Mouse (Mus musculus): ENCODE measurements around the gene Vcam1.

The Vcam1 gene

GRCm38 (mm10) chr3:116126508-116127190, 2.8 kb downstream of the Vcam1 start:
- no peak for DNase-seq (ENCODE audit: low spot score in 2 of 2)

DNA sequence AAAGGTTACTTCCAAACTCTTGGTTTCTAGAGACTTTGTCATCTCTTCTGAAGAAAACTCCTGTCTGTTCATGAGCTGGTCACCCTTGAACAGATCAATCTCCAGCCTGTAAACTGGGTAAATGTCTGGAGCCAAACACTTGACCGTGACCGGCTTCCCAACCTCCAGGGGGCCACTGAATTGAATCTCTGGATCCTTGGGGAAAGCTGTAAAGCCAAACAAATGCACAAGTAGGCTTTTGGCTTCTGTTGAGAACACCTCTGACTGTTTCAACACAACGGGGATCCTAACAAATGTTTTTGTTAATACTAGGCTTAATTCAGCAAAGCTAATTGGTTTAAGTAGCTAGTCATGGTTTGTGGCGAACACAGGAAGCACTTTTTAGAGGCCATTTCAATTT, 3.4 kb downstream of the Vcam1 start:
- no peak for DNase-seq (ENCODE audit: low spot score in 2 of 2)

DNA sequence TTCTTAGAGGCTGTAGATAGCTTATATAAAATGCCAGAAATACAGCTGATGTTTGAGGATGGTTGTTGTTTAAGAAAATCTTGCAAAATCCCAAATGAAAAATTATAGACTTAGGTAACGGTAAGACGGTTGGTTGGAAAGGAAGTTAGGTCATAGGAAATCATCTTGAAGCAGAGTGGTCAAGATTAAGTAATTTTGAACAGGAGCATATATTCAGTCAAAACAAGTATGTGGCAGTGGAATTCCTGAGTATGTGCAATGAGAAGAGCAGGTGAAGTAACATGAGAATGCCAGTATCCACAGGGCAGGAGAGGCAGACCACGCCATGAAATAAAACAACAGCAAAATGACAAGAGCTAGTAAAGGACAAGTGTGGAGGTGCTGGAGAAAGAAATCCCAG, 5.7 kb downstream of the Vcam1 start:
- DNase-seq (ENCODE audit: low spot score in 2 of 2): no peak

DNA sequence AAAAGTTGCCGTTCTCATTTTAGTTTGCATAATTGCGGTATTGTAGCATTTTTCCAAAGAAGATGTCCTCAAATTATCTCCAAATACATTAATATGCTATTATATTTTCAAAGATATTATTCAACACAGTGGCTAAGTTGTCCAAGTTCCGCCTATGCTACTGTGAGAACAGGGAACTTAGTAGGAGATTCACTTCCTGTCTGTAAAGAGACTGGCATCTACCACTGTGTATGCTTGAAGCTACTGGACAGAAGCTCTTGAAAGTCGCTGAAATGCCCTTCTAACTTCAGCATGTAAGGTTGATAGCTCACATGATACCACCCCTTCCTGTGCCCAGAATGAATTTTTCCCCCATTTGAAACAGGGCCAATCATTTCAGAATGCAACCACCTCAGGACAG, 6.8 kb downstream of the Vcam1 start:
- no peak for DNase-seq (ENCODE audit: low spot score in 2 of 2)

DNA sequence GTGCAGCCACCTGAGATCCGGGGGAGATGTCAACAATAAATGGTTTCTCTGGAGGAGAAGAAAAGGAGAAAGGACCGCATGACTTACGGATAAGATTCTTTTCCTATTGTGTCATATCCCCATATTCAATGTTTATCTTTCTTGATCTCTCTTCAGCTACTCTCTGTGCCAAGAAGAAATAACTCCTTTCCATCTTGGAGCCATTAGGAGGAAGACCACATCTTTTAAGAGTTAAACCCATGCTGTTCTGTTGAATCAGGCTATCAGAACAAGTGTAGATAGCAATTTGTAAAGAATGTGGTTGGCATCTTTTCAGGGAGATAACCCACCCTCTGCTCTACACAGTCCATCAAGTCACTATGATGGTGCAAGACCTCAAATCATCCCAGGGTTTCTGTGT, 8.5 kb downstream of the Vcam1 start:
- no peak for DNase-seq (ENCODE audit: low spot score in 2 of 2)

GRCm38 (mm10) chr3:116120391-116120790, 9.1 kb downstream of the Vcam1 start:
- DNase-seq (ENCODE audit: low spot score in 2 of 2): no peak

- DNase-seq (ENCODE audit: low spot score in 2 of 2): no peak
Measured at GRCm38 (mm10) chr3:116119162-116119561, 10.3 kb downstream of the Vcam1 start.

- DNase-seq (ENCODE audit: low spot score in 2 of 2): no peak
Measured at GRCm38 (mm10) chr3:116117046-116117445, 12.4 kb downstream of the Vcam1 start.

GRCm38 (mm10) chr3:116114249-116115188, 15.0 kb downstream of the Vcam1 start:
- peak in 1 of 2 experiments; percentile 28 for DNase-seq (ENCODE audit: low spot score in 2 of 2)

DNA sequence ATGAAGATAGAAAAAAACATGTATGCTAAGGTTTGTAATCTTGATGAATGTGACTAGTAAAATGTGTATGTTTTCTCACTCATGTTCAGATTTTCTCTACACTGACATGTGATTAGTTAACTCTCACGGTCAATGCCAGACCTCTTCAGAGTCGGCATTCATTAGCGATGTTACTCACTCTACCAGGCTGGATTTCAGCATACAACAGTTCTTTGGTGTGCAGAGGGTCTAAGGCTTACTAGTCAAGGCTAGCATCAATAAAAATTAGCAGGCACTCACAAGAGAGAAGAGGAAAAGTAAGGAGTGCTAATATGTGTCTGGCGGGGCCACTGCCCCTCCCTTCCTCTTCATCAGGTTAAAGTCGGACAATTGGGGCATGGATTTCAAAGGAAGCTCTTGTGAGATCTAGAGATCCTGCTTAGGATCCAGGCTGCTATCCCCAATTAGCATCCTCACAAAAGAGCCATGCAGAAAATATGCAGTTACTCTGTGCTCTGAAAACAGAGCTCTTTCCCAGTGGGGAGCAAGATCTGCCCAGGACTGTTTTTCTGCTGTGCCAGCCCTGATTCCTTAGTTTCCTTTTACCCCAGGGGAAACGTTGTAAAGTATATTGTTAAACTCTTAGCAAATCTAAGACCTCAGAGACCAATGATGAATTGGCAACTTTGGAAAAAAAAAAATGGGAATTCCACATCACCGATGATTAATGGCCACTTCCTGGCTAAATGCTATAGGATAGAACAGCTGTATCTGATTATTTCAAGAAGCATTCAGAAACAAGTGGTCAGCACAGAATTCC, 15.8 kb downstream of the Vcam1 start:
- no peak for DNase-seq (ENCODE audit: low spot score in 2 of 2)

- no peak for DNase-seq (ENCODE audit: low spot score in 2 of 2)
Measured at GRCm38 (mm10) chr3:116112816-116113405, 16.6 kb downstream of the Vcam1 start.

GRCm38 (mm10) chr3:116105713-116106112, 23.8 kb downstream of the Vcam1 start:
- no peak for DNase-seq (ENCODE audit: low spot score in 2 of 2)

DNA sequence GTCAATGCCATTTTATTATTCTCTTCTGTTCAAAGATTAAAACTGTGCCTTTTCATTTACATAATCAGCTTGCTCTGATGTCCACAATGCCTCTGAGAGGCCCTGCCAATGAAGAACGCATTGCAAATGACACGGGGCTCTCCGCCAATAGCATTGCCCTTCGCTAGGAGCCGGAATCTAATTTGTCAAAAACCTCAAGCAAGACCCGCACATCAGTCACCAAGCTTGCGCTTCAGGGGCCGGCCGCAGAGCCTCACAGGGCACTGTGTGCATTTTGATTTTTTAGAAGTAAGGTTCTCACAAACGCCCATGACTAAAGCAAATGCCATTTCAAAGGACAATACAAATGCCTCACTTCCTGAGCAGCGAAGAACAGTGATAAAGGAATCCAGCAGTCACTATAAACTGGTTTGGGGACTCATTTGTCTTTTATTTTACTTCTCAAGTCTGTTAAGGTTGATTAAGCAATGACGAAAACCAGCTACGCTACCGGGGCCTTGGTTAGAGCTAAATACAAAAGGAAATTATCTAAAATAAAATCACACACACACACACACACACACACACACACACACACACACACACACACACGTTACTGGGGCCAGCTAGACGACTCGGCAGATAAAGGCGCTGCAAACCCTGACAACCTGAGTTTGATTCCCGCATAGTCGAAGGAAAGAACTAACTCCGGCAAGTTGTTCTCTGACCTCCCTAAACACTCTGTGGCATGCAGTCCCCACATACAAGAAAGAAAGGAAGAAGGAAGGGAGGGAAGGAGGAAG, 24.4 kb downstream of the Vcam1 start:
- DNase-seq (ENCODE audit: low spot score in 2 of 2): no peak

DNA sequence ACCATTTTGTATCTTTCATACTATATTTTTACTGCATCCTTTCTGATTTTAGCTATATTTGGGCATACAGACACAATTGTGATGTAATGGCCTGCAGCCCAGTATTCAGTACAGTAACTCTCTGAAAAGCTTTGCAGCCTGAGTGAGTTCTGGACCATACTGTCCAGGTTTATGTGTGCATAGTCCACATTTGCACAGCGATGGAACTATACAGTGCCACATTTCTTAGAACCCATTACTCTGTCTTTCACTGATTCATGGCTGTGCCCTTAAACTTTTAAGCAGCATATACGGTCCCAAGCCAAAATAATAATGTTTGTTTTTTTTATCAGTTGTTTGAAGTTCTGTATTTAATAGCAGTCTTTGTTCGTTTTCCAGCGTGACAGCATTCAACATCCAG, 25.2 kb downstream of the Vcam1 start:
- no peak for DNase-seq (ENCODE audit: low spot score in 2 of 2)

GRCm38 (mm10) chr3:116100850-116101249, 28.6 kb downstream of the Vcam1 start:
- DNase-seq (ENCODE audit: low spot score in 2 of 2): no peak

GRCm38 (mm10) chr3:116095934-116096333, 33.6 kb downstream of the Vcam1 start:
- no peak for DNase-seq (ENCODE audit: low spot score in 2 of 2)

DNA sequence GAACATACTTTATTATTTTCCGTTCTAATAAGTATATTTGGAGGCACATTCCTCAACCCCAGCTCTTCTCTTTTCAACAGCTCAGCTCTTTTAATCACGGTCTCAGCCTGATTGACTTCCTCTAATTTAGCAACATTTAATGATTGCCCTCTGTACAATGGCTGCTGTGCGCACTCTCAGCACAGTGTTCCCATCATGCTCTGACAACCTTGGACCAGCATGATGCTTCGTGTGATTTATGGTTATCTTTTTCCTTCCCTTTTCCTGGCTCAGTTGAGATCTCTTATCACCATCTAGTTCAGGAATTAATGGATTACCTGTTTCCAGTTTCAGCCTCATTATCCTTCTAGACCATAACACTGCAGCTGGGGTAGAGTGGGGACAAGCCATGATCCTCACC, 34.2 kb downstream of the Vcam1 start:
- no peak for DNase-seq (ENCODE audit: low spot score in 2 of 2)

- DNase-seq (ENCODE audit: low spot score in 2 of 2): no peak
Measured at GRCm38 (mm10) chr3:116094886-116095285, 34.6 kb downstream of the Vcam1 start.

DNA sequence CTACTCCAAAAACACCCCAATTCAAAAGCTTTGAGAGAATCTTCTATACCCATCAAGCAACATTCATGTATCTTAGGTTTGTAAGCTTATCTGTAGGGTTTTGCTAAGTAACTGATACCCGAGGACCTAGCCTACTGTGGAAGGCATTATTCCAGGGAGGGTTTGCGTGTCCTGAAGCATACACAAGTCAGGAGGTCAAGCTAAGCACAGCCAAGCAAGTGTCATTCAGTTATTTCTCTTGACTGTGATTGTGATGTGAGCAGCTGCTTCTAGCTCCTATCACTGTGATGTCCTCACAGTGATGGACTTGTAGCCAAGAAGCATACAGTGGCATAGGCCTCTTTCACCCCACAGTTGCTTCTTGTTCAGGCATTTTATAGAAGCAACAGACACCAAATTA, 35.2 kb downstream of the Vcam1 start:
- DNase-seq (ENCODE audit: low spot score in 2 of 2): no peak

DNA sequence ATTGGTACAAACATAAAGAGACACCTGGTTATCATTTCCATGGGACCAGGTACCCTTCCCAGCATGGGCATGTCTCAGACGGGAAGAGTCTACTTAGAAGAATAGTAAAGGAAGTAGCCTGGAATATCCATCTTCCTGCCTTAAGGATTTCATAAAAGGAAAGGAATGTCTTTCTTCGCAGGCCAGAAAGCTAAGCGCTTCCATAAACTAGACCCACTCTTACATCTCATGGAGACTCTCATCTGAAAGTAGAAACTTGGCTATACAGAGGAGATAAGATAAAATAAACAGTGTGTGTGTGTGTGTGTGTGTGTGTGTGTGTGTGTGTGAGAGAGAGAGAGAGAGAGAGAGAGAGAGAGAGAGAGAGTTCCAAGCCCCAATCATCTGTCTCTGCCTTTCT, 36.9 kb downstream of the Vcam1 start:
- no peak for DNase-seq (ENCODE audit: low spot score in 2 of 2)

DNA sequence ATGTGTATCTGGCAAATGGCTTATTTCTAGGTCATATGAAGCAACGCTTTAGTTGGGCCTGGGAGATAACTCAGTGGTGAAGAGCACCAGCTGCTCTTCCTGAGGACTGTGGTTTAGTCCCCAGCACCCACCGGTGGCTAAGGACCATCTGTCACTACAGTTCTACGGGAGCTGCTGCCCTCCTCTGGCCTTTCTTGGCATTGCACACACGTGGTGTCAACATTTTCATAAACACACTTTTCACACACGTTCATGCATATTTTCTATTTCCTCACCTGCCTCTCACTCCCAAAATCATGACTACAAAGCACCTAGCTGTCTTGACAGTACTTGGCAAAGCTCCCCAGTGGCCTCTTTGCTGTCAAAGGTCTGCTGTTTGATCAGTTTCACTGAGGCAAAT, 37.8 kb downstream of the Vcam1 start:
- no peak for DNase-seq (ENCODE audit: low spot score in 2 of 2)
